Mouse (Mus musculus) forebrain, postnatal 0 days (tissue): ENCODE data around the gene Ankrd33. TPM values are rescaled to one million over a fixed set of nuclear protein-coding genes. Genes with fewer than 3 reads are reported as not detected.

Source experiments
- ATAC-seq: fragments of 200-750 bp; cut with Nextera tagmentation; 2 replicates; pipeline ENCODE4 v1.8.0; 2017; ENCODE audit warnings: mild to moderate bottlenecking, moderate library complexity
- DNase-seq: peaks from one replicate; pipeline ENCODE4 v3.0.0-alpha.2; 2015
- H3K27ac ChIP-seq: fragments of 300-500 bp; sonication (generic); 2 replicates; pipeline ENCODE4 v1.5.1; 2014; ENCODE audit warnings: low read depth, mild to moderate bottlenecking, antibody characterized with exemption, low read length, moderate library complexity, mixed read lengths
- H3K27me3 ChIP-seq: fragments of 300-500 bp; sonication (generic); 2 replicates; pipeline ENCODE4 v1.6.1; 2014; ENCODE audit warnings: mild to moderate bottlenecking, low read length, mixed read lengths; ENCODE audit not compliant: insufficient read depth
- H3K36me3 ChIP-seq: fragments of 300-500 bp; sonication (generic); 2 replicates; pipeline ENCODE4 v1.6.1; 2014; ENCODE audit warnings: mild to moderate bottlenecking, moderate library complexity; ENCODE audit not compliant: insufficient read depth
- H3K4me1 ChIP-seq: fragments of 300-500 bp; sonication (generic); 2 replicates; pipeline ENCODE4 v1.6.1; 2014; ENCODE audit warnings: antibody characterized with exemption; ENCODE audit not compliant: insufficient read depth
- H3K4me2 ChIP-seq: fragments of 300-500 bp; sonication (generic); 2 replicates; pipeline ENCODE4 v1.6.1; 2014; ENCODE audit warnings: low read depth, mild to moderate bottlenecking, moderate library complexity
- H3K4me3 ChIP-seq: fragments of 300-500 bp; sonication (generic); 2 replicates; pipeline ENCODE4 v1.5.1; 2014; ENCODE audit warnings: low read depth, low read length, mixed read lengths
- H3K9ac ChIP-seq: fragments of 300-500 bp; sonication (generic); 2 replicates; pipeline ENCODE4 v1.6.1; 2014; ENCODE audit warnings: mild to moderate bottlenecking
- H3K9me3 ChIP-seq: fragments of 300-500 bp; sonication (generic); 2 replicates; pipeline ENCODE4 v1.6.1; 2016; ENCODE audit warnings: low read length
- CTCF ChIP-seq: sonication (generic); IDR thresholded peaks from 2 replicates; pipeline ENCODE4 v1.5.1; 2016; ENCODE audit warnings: antibody characterized with exemption, control low read depth, low read depth
- WGBS: fragments of 180-500 bp; shearing (Covaris S2); extraction: QIAGEN DNeasy Blood & Tissue Kit; methylation state at CpG from one replicate; pipeline ENCODE4 v1.1.7; 2014; 5-methylcytosine and 5-hydroxymethylcytosine counted together
- polyA plus RNA-seq: library from polyadenylated mRNA; unstranded; fragments of >200 nt; fragmentation: Nextera tagmentation; extraction: Ambion mirVana; gene quantifications from 2 replicates; pipeline ENCODE4 v1.2.1, GENCODE M21; 2015
- total RNA-seq: library from RNA; depleted of rRNA; stranded (reverse); fragments of >200 nt; gene quantifications from 2 replicates; pipeline ENCODE4 v1.2.3, GENCODE M21; 2014

Gene Ankrd33
- total and polyA plus RNA-seq, 2 experiments from 2014 or later, result not detected

DNA sequence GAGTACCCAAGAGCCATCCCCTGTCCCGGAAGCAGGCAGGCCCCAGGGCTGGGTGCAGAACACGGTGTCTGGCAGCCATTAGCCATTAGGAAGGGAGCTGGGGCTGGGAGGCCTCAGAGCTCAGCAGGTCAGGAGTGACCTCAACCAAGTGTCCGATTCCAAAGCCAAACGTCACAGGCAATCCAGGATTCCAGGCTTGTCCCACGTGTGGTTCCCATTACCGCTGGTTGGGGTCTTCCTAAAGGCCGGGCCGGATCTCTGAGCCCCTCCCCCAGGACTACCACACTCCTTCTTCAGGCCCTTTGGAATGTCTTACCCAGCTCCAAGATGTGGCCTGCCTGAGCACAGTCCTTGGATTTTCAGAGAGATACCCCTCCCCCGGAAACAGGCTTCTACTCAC, 20.6 kb upstream of the Ankrd33 start:
- Histone ChIP-seq H3K9ac (no peak overlapping the region), H3K4me1 (0 out of 2 replicates have a peak, but pooled peaks cover 14% of the 10 kb centered on the region), H3K4me2 (no peak overlapping the region), H3K27me3 (no peaks in the 10 kb centered on the region), H3K4me3 (no peak overlapping the region), H3K9me3 (no peaks in the 10 kb centered on the region), H3K27ac (no peak overlapping the region), H3K36me3 (no peaks in the 10 kb centered on the region)
- DNase-seq (no peak), ATAC-seq (no peak)
- TF ChIP-seq CTCF, result no peak
- WGBS, result 68% methylated on average over 9 of the region's 9 CpGs

GRCm38 (mm10) chr15:101095392-101095791, 20.2 kb upstream of the Ankrd33 start:
- H3K36me3 ChIP-seq, result no peaks in the 10 kb centered on the region
- no peak overlapping the region for H3K9ac ChIP-seq
- no peak overlapping the region for H3K4me3 ChIP-seq
- H3K27ac ChIP-seq, result no peak overlapping the region
- 0 out of 2 replicates have a peak, but pooled peaks cover 14% of the 10 kb centered on the region for H3K4me1 ChIP-seq
- no peak overlapping the region for H3K4me2 ChIP-seq
- 53% methylated on average over 3 of the region's 3 CpGs for WGBS
- DNase-seq (no peak), ATAC-seq (no peak)
- no peaks in the 10 kb centered on the region for H3K27me3 ChIP-seq
- TF ChIP-seq CTCF, result no peak
- H3K9me3 ChIP-seq, result no peaks in the 10 kb centered on the region

- 0 out of 2 replicates have a peak, but pooled peaks cover 12% of the 10 kb centered on the region for H3K4me1 ChIP-seq
- DNase-seq (no peak), ATAC-seq (peak; percentile 45)
- TF ChIP-seq CTCF, result no peak
- H3K9ac ChIP-seq, result 0 out of 2 replicates have a peak overlapping the region, but pooled peaks have one; percentile 14
- no peaks in the 10 kb centered on the region for H3K36me3 ChIP-seq
- 10% methylated on average over 28 of the region's 28 CpGs for WGBS
- peak overlapping the region; percentile 25 for H3K4me2 ChIP-seq
- H3K9me3 ChIP-seq, result no peaks in the 10 kb centered on the region
- H3K4me3 ChIP-seq, result no peak overlapping the region
- no peaks in the 10 kb centered on the region for H3K27me3 ChIP-seq
- H3K27ac ChIP-seq, result no peak overlapping the region
Observed at GRCm38 (mm10) chr15:101097985-101098651, 17.4 kb upstream of the Ankrd33 start.

- Histone ChIP-seq H3K4me1 (0 out of 2 replicates have a peak, but pooled peaks cover 8% of the 10 kb centered on the region), H3K9me3 (no peaks in the 10 kb centered on the region), H3K27ac (no peak overlapping the region), H3K9ac (no peak overlapping the region), H3K36me3 (no peaks in the 10 kb centered on the region), H3K27me3 (no peaks in the 10 kb centered on the region), H3K4me3 (no peak overlapping the region), H3K4me2 (no peak overlapping the region)
- 91% methylated on average over 3 of the region's 3 CpGs for WGBS
- ATAC-seq (no peak), DNase-seq (no peak)
- TF ChIP-seq CTCF, result no peak
Observed at GRCm38 (mm10) chr15:101100996-101101395, 14.6 kb upstream of the Ankrd33 start.

GRCm38 (mm10) chr15:101103605-101104304, 11.8 kb upstream of the Ankrd33 start:
- WGBS, result 90% methylated on average over 9 of the region's 9 CpGs
- Histone ChIP-seq H3K9me3 (no peaks in the 10 kb centered on the region), H3K27ac (no peak overlapping the region), H3K9ac (no peak overlapping the region), H3K36me3 (no peaks in the 10 kb centered on the region), H3K27me3 (no peaks in the 10 kb centered on the region), H3K4me1 (no peaks in the 10 kb centered on the region), H3K4me2 (no peak overlapping the region), H3K4me3 (no peak overlapping the region)
- ATAC-seq, result no peak
- no peak for TF ChIP-seq CTCF
- no peak for DNase-seq

DNA sequence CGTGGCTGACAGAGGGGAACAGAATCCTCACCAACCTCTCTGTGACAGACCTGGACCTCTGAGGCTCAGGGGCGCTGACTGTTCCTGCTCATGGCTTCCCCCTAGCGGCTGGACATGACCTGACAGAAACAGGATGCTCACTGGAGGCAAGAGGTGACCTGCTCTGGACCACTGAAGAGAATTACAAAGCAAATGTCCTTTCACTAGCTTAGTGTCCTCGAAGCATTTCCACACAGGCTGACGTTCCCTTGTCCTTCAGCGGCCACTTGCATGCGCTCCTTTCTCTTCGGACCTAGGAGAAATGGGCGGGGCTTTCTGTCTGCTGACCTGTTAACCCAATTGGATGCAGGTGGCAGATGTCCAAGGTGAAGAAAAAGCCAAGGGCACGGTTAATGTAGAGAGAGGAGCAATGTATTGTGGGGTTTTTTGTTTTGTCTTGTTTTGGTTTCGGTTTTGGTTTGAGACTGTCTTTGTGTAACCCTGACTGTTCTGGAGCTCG, 10.0 kb upstream of the Ankrd33 start:
- Histone ChIP-seq H3K36me3 (no peaks in the 10 kb centered on the region), H3K27ac (no peak overlapping the region), H3K9ac (no peak overlapping the region), H3K4me1 (no peaks in the 10 kb centered on the region), H3K27me3 (no peaks in the 10 kb centered on the region), H3K9me3 (no peaks in the 10 kb centered on the region), H3K4me3 (no peak overlapping the region), H3K4me2 (0 out of 2 replicates have a peak overlapping the region, but pooled peaks have one; percentile 15)
- DNase-seq (peak; percentile 39), ATAC-seq (no peak; the same call in 1 of the 2 replicates)
- WGBS, result 19% methylated on average over 12 of the region's 12 CpGs
- TF ChIP-seq CTCF, result peak; percentile 76

DNA sequence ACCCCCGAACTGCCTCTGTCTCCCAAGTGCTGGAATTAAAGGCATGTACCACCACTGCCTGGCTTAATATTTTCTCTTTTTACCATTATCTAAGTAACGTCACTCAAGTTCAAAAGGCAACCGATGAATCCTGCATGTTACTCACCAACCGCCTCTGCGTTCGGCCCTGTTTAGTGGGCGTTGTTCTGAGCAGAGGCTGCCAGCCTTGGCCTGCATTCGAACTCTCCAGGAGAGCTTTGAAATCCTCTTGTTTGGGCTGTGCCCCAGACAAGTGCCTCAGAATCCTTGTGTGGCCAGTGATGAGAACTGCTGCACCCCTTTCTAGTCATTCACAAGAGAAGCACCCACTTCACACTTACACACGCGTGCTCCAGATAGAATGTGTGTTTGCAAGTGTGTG, 9.5 kb upstream of the Ankrd33 start:
- WGBS, result 83% methylated on average over 10 of the region's 10 CpGs

More for the DNA sequence above, 9.5 kb upstream of the Ankrd33 start:
- H3K9me3 ChIP-seq, result no peaks in the 10 kb centered on the region
- H3K4me3 ChIP-seq, result no peak overlapping the region
- no peak for TF ChIP-seq CTCF
- no peak for ATAC-seq
- H3K27ac ChIP-seq, result no peak overlapping the region
- no peak overlapping the region for H3K9ac ChIP-seq
- no peak overlapping the region for H3K4me2 ChIP-seq
- H3K4me1 ChIP-seq, result no peaks in the 10 kb centered on the region
- DNase-seq, result no peak
- H3K36me3 ChIP-seq, result no peaks in the 10 kb centered on the region
- H3K27me3 ChIP-seq, result no peaks in the 10 kb centered on the region
